Mouse (Mus musculus): ENCODE measurements at regions not wholly inside any gene's neighbourhood (a gene's known extent, or its start where the extent isn't known, plus 50 kb on each side); places are given as distances from the start of the nearest gene placed in this dataset.

DNA sequence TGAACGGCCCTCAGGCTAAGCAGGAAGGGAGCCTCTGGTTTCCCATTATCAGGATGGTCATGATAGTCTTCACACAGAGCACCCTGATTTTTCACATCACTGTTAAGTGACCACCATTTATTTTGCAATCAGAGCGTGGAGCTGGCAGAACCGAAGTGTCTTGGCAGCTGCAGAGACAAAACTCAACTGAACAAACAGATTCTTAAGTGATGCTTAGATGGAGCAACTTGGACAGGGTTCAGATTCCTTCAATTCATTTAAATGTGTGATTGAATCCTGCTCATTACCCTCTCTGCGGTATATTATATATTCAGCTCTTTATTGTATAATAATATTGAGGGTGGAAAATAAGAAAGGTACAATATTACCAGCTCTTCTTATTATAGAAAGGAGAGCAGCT, 101.7 kb upstream of the Tank start:
- TF ChIP-seq CTCF (IDR thresholded peaks at IDR 0.05), result no peak
- no peak for TF ChIP-seq POLR2A (IDR thresholded peaks at IDR 0.05; ENCODE audit: insufficient read depth, low read depth, low read length)

All from heart, adult 2 months (tissue).